Mouse (Mus musculus) cerebellum, adult 9-10 months (tissue): Measurements from ENCODE around the gene Zfhx3.

Source experiments
- DNase-seq: peaks from one replicate; pipeline ENCODE4 v3.0.0; 2022

Zfhx3 gene

GRCm38 (mm10) chr8:108101978-108102865, 159.8 kb downstream of the Zfhx3 start:
- no peak for DNase-seq

GRCm38 (mm10) chr8:108104471-108105098, 162.1 kb downstream of the Zfhx3 start:
- no peak for DNase-seq

- peak; percentile 33 for DNase-seq
These were observed 182.6 kb downstream of the Zfhx3 start for GRCm38 (mm10) chr8:108125053-108125452.

GRCm38 (mm10) chr8:108125491-108125890, 183.0 kb downstream of the Zfhx3 start:
- DNase-seq, result no peak

- DNase-seq, result no peak
These were observed 204.1 kb downstream of the Zfhx3 start for GRCm38 (mm10) chr8:108146536-108146935.

- DNase-seq, result no peak
These were observed 206.3 kb downstream of the Zfhx3 start for GRCm38 (mm10) chr8:108148599-108149249.

GRCm38 (mm10) chr8:108170804-108171203, 228.4 kb downstream of the Zfhx3 start:
- DNase-seq, result no peak

- no peak for DNase-seq
These were observed 240.9 kb downstream of the Zfhx3 start for GRCm38 (mm10) chr8:108183296-108183695.

GRCm38 (mm10) chr8:108183948-108184347, 241.5 kb downstream of the Zfhx3 start:
- no peak for DNase-seq

GRCm38 (mm10) chr8:108186289-108186688, 243.8 kb downstream of the Zfhx3 start:
- no peak for DNase-seq

GRCm38 (mm10) chr8:108188044-108188443, 245.6 kb downstream of the Zfhx3 start:
- DNase-seq, result no peak

GRCm38 (mm10) chr8:108194571-108194970, 252.1 kb downstream of the Zfhx3 start:
- DNase-seq, result no peak

- no peak for DNase-seq
These were observed 272.6 kb downstream of the Zfhx3 start for GRCm38 (mm10) chr8:108215026-108215425.

GRCm38 (mm10) chr8:108218171-108218840, 275.9 kb downstream of the Zfhx3 start:
- DNase-seq, result no peak

- no peak for DNase-seq
These were observed 278.1 kb downstream of the Zfhx3 start for GRCm38 (mm10) chr8:108220511-108220910.

- no peak for DNase-seq
These were observed 279.6 kb downstream of the Zfhx3 start for GRCm38 (mm10) chr8:108222091-108222490.

- no peak for DNase-seq
These were observed 289.9 kb downstream of the Zfhx3 start for GRCm38 (mm10) chr8:108232326-108232725.

GRCm38 (mm10) chr8:108234481-108234880, 292.0 kb downstream of the Zfhx3 start:
- no peak for DNase-seq

- no peak for DNase-seq
These were observed 294.3 kb downstream of the Zfhx3 start for GRCm38 (mm10) chr8:108236715-108237114.

- DNase-seq, result no peak
These were observed 297.1 kb downstream of the Zfhx3 start for GRCm38 (mm10) chr8:108239531-108239930.

- no peak for DNase-seq
These were observed 298.7 kb downstream of the Zfhx3 start for GRCm38 (mm10) chr8:108241041-108241690.

- no peak for DNase-seq
These were observed 300.8 kb downstream of the Zfhx3 start for GRCm38 (mm10) chr8:108243270-108243669.
